Mouse (Mus musculus) liver, embryonic 14.5 days (tissue): Measurements from ENCODE around the gene Il1rl1. TPM values are rescaled to one million over a fixed set of nuclear protein-coding genes. Genes with fewer than 3 reads are reported as not detected.

Experiments used
- ATAC-seq: fragments of 200-750 bp; cut with Nextera tagmentation; 2 replicates; pipeline ENCODE4 v1.8.0; 2017; ENCODE audit warnings: moderate number of reproducible peaks, mild to moderate bottlenecking, moderate library complexity; ENCODE audit not compliant: insufficient read depth
- DNase-seq, 3 experiments: peaks; one replicate each; pipeline ENCODE4 v3.0.0-alpha.2; 2012 to 2013; ENCODE audit warnings: low read depth in 3 of 3, low spot score in 3 of 3
- H3K27ac ChIP-seq: fragments of 300-500 bp; sonication (generic); 2 replicates; pipeline ENCODE4 v1.5.1; 2014; ENCODE audit warnings: moderate library complexity, mild to moderate bottlenecking, control low read depth, inconsistent platforms
- H3K27me3 ChIP-seq: fragments of 300-500 bp; sonication (generic); 2 replicates; pipeline ENCODE4 v1.6.1; 2014; ENCODE audit warnings: mild to moderate bottlenecking, low read length, moderate library complexity; ENCODE audit not compliant: control insufficient read depth, insufficient read depth
- H3K36me3 ChIP-seq: fragments of 300-500 bp; sonication (generic); replicated peaks from 2 replicates; pipeline ENCODE4 v1.6.1; 2014; ENCODE audit warnings: low read depth; ENCODE audit not compliant: control insufficient read depth, insufficient read depth
- H3K4me1 ChIP-seq, 2 experiments: fragments of 200-500 bp in 1 of 2; fragments of 300-500 bp in 1 of 2; sonication (generic) in 1 of 2; replicated peaks; 2 replicates each; pipeline ENCODE4 v1.6.1; 2012 to 2014; ENCODE audit warnings: antibody characterized with exemption in 1 of 2, inconsistent platforms in 1 of 2, low read length in 1 of 2; ENCODE audit not compliant: control insufficient read depth in 2 of 2, insufficient read depth in 2 of 2
- H3K4me2 ChIP-seq: fragments of 300-500 bp; sonication (generic); 2 replicates; pipeline ENCODE4 v1.6.1; 2014; ENCODE audit warnings: low read depth, mild to moderate bottlenecking, control low read depth, moderate library complexity
- H3K4me3 ChIP-seq, 2 experiments: fragments of 200-500 bp in 1 of 2; fragments of 300-500 bp in 1 of 2; sonication (generic) in 1 of 2; 2 replicates each; pipeline ENCODE4 v1.5.1; 2012 to 2014; ENCODE audit warnings: low read depth in 2 of 2, low read length in 2 of 2, mild to moderate bottlenecking in 2 of 2, control low read depth in 1 of 2, inconsistent platforms in 1 of 2, moderate library complexity in 1 of 2; ENCODE audit not compliant: insufficient read depth in 1 of 2
- H3K9ac ChIP-seq: fragments of 300-500 bp; sonication (generic); replicated peaks from 2 replicates; pipeline ENCODE4 v1.6.1; 2014; ENCODE audit warnings: mild to moderate bottlenecking, control low read depth, moderate library complexity
- H3K9me3 ChIP-seq: fragments of 300-500 bp; sonication (generic); 2 replicates; pipeline ENCODE4 v1.6.1; 2016; ENCODE audit warnings: low read length, mixed read lengths; ENCODE audit not compliant: control insufficient read depth
- CTCF ChIP-seq: IDR thresholded peaks from 2 replicates; pipeline ENCODE4 v1.5.1; 2016; ENCODE audit warnings: antibody characterized with exemption, low read depth, control low read depth
- EP300 ChIP-seq: IDR thresholded peaks from 2 replicates; pipeline ENCODE4 v1.6.1; 2016; ENCODE audit warnings: antibody characterized with exemption, low read depth
- WGBS: fragments of 180-500 bp; shearing (Covaris S2); extraction: QIAGEN DNeasy Blood & Tissue Kit; methylation state at CpG from one replicate; pipeline ENCODE4 v1.1.7; 2014; ENCODE audit not compliant: insufficient replicate concordance; 5-methylcytosine and 5-hydroxymethylcytosine counted together
- polyA plus RNA-seq, 2 experiments: library from polyadenylated mRNA; depleted of rRNA in 1 of 2; stranded (reverse) in 1 of 2; unstranded in 1 of 2; fragments of >200 nt; fragmentation: Nextera tagmentation in 1 of 2; extraction: Ambion mirVana in 1 of 2; gene quantifications; 2 replicates each; pipeline versions ENCODE4 v1.2.1 to v1.2.3; 2012 to 2014

Gene Il1rl1
- polyA plus RNA-seq, 2 experiments = 3.0 to 3.8 TPM

DNA sequence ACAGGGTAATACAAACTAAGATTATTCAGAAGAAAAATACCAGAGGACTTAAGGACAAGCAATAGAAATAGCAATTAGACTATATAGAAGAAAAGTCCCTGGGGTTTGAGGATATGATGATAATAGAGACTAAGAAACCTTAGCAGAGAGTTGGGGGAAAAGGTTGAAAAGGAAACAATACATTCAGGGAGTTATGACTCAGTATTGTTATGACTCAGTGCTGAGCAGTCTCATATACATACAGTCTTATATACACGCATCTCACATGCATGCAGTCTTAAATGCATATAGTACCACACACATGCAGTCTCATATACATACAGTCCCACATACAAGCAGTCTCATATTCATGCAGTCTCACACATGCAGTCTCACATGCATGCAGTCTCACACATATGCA is 16.3 kb upstream of the Il1rl1 start:
- Histone ChIP-seq H3K27me3 (no peaks in the 10 kb centered on the region), H3K36me3 (no peaks in the 10 kb centered on the region), H3K4me1 (peaks cover 8 to 16% of the 10 kb centered on the region in 2 experiments), H3K9ac (no peak overlapping the region), H3K9me3 (no peaks in the 10 kb centered on the region), H3K27ac (no peak overlapping the region), H3K4me3 (no peak overlapping the region), H3K4me2 (no peak overlapping the region)
- no peak for DNase-seq
- ATAC-seq = no peak
- no peak for TF ChIP-seq CTCF
- TF ChIP-seq EP300 = no peak
- WGBS = 69% methylated on average over 1 of the region's 1 CpGs

GRCm38 (mm10) chr1:40414276-40414675 is 15.1 kb upstream of the Il1rl1 start:
- H3K9ac ChIP-seq = no peak overlapping the region
- H3K9me3 ChIP-seq = no peaks in the 10 kb centered on the region
- no peaks in the 10 kb centered on the region for H3K27me3 ChIP-seq
- 74% methylated on average over 7 of the region's 7 CpGs for WGBS
- peaks cover 12 to 22% of the 10 kb centered on the region in 2 experiments for H3K4me1 ChIP-seq
- no peak overlapping the region for H3K4me2 ChIP-seq
- no peak for ATAC-seq
- DNase-seq = no peak
- H3K36me3 ChIP-seq = no peaks in the 10 kb centered on the region
- H3K27ac ChIP-seq = no peak overlapping the region
- no peak for TF ChIP-seq CTCF
- TF ChIP-seq EP300 = no peak
- H3K4me3 ChIP-seq = no peak overlapping the region

GRCm38 (mm10) chr1:40414863-40415656 is 14.3 kb upstream of the Il1rl1 start:
- H3K4me2 ChIP-seq = no peak overlapping the region
- no peaks in the 10 kb centered on the region for H3K9me3 ChIP-seq
- H3K27ac ChIP-seq = no peak overlapping the region
- DNase-seq = no peak
- H3K4me3 ChIP-seq = no peak overlapping the region
- peak; percentile 35; the same call in 1 of the 2 replicates for ATAC-seq
- no peaks in the 10 kb centered on the region for H3K27me3 ChIP-seq
- no peak overlapping the region for H3K9ac ChIP-seq
- H3K36me3 ChIP-seq = no peaks in the 10 kb centered on the region
- TF ChIP-seq CTCF = no peak
- TF ChIP-seq EP300 = no peak
- 34% methylated on average over 7 of the region's 7 CpGs for WGBS
- peaks cover 12 to 21% of the 10 kb centered on the region in 2 experiments for H3K4me1 ChIP-seq

- DNase-seq (no peak), ATAC-seq (no peak)
- Histone ChIP-seq H3K4me3 (no peak overlapping the region), H3K9ac (no peak overlapping the region), H3K4me2 (no peak overlapping the region), H3K27ac (no peak overlapping the region), H3K27me3 (no peaks in the 10 kb centered on the region), H3K9me3 (no peaks in the 10 kb centered on the region), H3K4me1 (peaks cover 12 to 20% of the 10 kb centered on the region in 2 experiments), H3K36me3 (no peaks in the 10 kb centered on the region)
- 58% methylated on average over 2 of the region's 2 CpGs for WGBS
- TF ChIP-seq CTCF (no peak), EP300 (no peak)
Observed at GRCm38 (mm10) chr1:40417034-40417433, 12.3 kb upstream of the Il1rl1 start.

DNA sequence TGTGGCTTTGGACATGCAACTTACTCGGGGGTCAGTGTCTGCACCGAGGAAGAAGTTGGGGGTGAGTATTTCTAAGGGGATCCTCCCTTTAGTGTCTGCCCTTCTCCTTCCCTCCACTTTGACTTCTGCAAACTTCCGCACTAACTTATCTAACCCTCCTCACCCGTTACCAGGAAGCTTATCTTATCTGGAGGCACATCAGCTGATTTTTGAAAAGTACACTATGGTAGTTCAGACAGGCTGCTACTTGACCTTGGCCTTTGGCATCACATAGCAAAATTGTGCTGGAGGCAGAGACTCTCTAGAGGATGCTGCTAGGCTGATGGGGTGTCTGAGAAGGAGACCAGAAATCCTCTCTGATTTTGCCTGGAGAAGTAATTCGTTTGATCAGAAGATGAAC is 10.9 kb upstream of the Il1rl1 start:
- no peak overlapping the region for H3K27ac ChIP-seq

More for the DNA sequence above, 10.9 kb upstream of the Il1rl1 start:
- H3K27me3 ChIP-seq = no peaks in the 10 kb centered on the region
- no peak overlapping the region for H3K9ac ChIP-seq
- DNase-seq (no peak), ATAC-seq (0 out of 2 replicates have a peak, but pooled peaks have one; percentile 15)
- H3K4me3 ChIP-seq = no peak overlapping the region
- H3K4me1 ChIP-seq = peaks cover 12 to 20% of the 10 kb centered on the region in 2 experiments
- no peak overlapping the region for H3K4me2 ChIP-seq
- peak; percentile 51 for TF ChIP-seq EP300
- no peak for TF ChIP-seq CTCF
- H3K36me3 ChIP-seq = no peaks in the 10 kb centered on the region
- H3K9me3 ChIP-seq = no peaks in the 10 kb centered on the region
- 6% methylated on average over 5 of the region's 5 CpGs for WGBS
